Mouse (Mus musculus): Measurements from ENCODE around the gene Olfr789.

The Olfr789 gene

GRCm38 (mm10) chr10:129484452-129484851 lies at the start of gene Olfr789:
Olfr789 (plus strand) TSS chr10:129484752.
- TF ChIP-seq GATA4 (IDR thresholded peaks at IDR 0.05; ENCODE audit: insufficient replicate concordance, low read length) = no peak

DNA sequence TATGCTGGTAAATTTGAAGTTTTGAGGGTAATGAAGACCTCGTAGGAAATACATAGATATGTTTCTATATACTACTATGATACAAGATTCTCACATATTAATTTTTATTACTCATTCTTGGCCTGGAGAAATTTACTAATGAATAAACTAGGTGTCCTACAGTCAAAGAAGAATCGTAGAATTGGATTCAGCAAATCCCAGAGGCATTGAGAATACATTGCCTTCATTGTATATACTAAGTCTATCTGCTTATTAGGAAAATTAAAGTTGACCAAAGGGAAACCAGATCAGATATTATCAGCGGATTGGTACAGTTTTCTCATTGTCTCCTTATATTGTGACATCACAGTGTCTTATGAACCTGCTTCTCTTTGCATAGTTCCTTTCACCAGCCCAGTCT lies 23.0 kb upstream of the Olfr789 start, which contains the start of gene Olfr787:
Gene Olfr787 (plus strand): TSS at position 301 of the 400 bp plus-strand sequence.
- no peak for TF ChIP-seq GATA4 (IDR thresholded peaks at IDR 0.05; ENCODE audit: insufficient replicate concordance, low read length)

DNA sequence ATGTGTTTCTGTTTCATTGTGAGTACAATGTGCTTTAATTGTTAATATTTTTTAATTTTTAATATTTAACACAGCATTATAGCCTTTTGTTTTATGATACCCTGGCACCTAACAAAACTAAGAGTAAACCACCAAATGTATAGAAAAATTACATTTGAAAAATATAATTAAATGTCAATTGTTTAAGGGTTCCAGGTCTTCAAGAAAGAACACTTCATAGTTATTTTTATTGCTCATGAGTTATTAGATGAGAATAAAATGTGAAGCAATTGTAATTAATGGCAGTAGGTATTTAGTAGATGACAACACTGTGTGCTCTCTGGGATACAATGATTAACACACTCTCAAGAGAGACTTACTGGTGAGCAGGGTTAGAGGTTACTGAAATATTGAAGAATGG lies 13.9 kb upstream of the Olfr789 start, which contains the start of gene Olfr788:
Gene Olfr788 (plus strand): TSS at position 301 of the 400 bp plus-strand sequence.
- TF ChIP-seq GATA4 (IDR thresholded peaks at IDR 0.05; ENCODE audit: insufficient replicate concordance, low read length) = no peak

- TF ChIP-seq GATA4 (IDR thresholded peaks at IDR 0.05; ENCODE audit: insufficient replicate concordance, low read length) = no peak
These were observed 11.3 kb upstream of the Olfr789 start for GRCm38 (mm10) chr10:129473256-129473655.

GRCm38 (mm10) chr10:129473723-129474122 lies 10.8 kb upstream of the Olfr789 start:
- TF ChIP-seq GATA4 (IDR thresholded peaks at IDR 0.05; ENCODE audit: insufficient replicate concordance, low read length) = no peak

DNA sequence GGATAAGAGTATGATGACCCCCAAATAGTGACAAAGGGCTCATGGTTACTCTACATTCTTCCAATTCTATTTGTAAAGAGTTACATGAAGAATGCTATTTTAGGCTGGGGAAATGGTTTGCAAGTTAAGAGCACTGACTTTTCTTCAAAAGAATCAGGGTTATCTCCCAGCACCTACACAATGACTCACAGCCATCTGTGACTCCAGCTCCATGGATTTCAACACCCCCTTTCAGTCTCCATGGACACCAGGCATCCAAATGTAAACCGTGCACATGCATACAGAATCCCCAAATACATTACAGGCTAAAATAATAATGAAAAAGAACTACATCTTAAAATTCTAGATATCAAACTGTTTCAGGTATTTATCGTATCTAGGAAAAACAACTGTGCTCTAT lies 5.5 kb downstream of the Olfr789 start:
- TF ChIP-seq GATA4 (IDR thresholded peaks at IDR 0.05; ENCODE audit: insufficient replicate concordance, low read length) = no peak

- no peak for TF ChIP-seq GATA4 (IDR thresholded peaks at IDR 0.05; ENCODE audit: insufficient replicate concordance, low read length)
These were observed 13.6 kb downstream of the Olfr789 start, which contains the start of gene Olfr790 for GRCm38 (mm10) chr10:129498192-129498591. Olfr790 (plus strand) TSS chr10:129498492.

DNA sequence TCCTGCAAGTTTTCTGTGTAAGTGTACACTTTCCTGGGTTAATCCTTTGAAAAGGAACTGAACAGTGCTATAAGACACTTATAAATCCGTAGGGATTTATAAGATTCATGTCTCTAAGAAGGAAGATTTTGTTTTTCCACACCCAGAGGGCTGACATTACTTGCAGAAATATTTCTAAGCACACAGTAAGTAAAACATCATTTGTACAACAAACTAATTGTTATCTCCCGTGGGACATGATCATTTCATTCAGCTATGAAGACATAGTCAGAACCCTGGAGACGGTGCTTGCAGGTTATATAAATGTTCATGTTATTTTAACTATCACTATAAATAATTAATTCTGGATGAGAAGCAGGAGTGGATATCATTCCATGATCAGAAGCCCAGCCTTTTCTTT lies 36.9 kb downstream of the Olfr789 start, which contains the start of gene Olfr791:
Gene Olfr791 (plus strand): TSS at position 301 of the 400 bp plus-strand sequence.
- TF ChIP-seq GATA4 (IDR thresholded peaks at IDR 0.05; ENCODE audit: insufficient replicate concordance, low read length) = no peak

DNA sequence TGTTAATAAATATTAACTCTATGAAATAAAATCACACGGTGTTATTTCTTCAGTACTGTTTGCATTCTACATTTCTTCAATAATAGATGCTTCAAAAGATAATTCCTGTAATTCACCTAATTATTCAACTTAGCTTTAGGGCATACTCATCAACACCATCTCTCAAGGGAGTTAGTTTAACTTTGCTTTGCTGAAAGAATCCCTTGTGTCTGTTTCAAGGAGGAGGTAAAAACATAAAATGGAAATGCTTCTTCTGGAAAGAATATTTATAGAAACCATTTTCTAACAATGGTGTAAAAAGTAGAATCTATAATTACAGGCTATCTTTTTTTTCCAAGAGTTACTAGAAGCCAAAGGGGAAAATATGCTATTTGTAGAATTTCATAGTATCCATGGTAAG lies 54.3 kb downstream of the Olfr789 start, which contains the start of gene Olfr792:
Gene Olfr792 (plus strand): TSS at position 301 of the 400 bp plus-strand sequence.
- TF ChIP-seq GATA4 (IDR thresholded peaks at IDR 0.05; ENCODE audit: insufficient replicate concordance, low read length) = no peak

All from liver, adult (tissue).